Mouse (Mus musculus): ENCODE measurements around the gene Btbd9.

GRCm38 (mm10) chr17:30612075-30612859 is 36.0 kb upstream of the Btbd9 start:
- TF ChIP-seq CTCF (conservative IDR thresholded peaks at IDR 0.05; ENCODE audit: low read length) = no peak
- no peak for TF ChIP-seq NANOG (IDR thresholded peaks at IDR 0.05; ENCODE audit: borderline replicate concordance, low read length)
